Mouse (Mus musculus) liver, postnatal 0 days (tissue): ENCODE measurements around the gene Fgd5.

Experiments
- CTCF ChIP-seq: sonication (generic); IDR thresholded peaks from 2 replicates; pipeline ENCODE4 v1.5.1; 2016; ENCODE audit warnings: antibody characterized with exemption, low read depth
- EP300 ChIP-seq: IDR thresholded peaks from 2 replicates; pipeline ENCODE4 v1.6.1; 2016; ENCODE audit warnings: antibody characterized with exemption, low read depth, mild to moderate bottlenecking

- no peak for TF ChIP-seq CTCF
- TF ChIP-seq EP300, result no peak
Observed at GRCm38 (mm10) chr6:92089982-92090381, 111.3 kb downstream of the Fgd5 start.
